Mouse (Mus musculus) layer of hippocampus, adult 9-10 months (tissue): ENCODE measurements around the gene Ptafr.
"Not testable (repeated sequence)": the region's sequence is repeated elsewhere in the genome, so short reads cannot be mapped to it uniquely, and the experiment has no call there.

ENCODE experiments used
- DNase-seq: peaks from one replicate; pipeline ENCODE4 v3.0.0; 2022; ENCODE audit warnings: low spot score

Ptafr gene

DNA sequence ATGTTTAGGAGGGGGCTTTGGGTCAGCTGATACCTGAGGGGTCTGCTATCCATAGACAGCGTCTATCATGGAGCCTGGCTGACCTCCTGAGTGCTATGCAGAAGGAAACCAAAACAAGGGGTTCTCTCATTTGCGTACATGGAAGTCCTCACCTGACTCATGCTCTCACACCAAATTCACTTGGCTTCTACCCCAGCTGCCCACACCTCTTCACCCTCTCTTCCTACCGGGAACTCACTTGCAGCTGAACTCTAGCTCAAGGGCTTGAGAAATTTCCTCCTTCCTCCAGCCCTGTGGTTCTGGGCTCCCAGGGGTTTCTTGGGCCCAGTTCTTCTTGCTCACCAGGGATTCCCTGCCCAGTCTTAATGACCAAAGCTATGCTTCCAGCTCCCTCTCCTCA lies 606 bp upstream of the Ptafr start:
- no peak for DNase-seq

- no peak for DNase-seq
These were observed 1.4 kb downstream of the Ptafr start for GRCm38 (mm10) chr4:132565089-132565747.

DNA sequence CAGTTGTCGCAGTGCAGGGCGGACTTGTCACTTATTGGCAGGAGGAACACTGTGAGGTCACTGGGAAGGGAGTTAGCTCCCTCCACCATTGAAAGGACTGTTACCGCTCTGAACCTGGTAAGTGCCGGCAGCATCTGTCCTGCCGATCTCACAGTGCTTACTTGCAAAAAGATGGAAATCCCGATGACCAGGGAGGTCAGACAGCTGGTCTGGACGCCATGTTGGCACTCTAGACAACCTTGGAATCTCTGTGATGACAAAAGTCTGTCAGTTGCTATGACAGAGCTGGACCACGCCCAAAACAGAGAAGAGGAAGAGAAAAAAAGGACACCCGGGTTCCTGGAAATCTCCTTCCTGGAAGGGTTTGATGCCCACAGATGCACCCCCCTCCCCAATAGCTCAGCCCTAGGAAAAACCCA lies 3.5 kb downstream of the Ptafr start:
- DNase-seq: no peak

DNA sequence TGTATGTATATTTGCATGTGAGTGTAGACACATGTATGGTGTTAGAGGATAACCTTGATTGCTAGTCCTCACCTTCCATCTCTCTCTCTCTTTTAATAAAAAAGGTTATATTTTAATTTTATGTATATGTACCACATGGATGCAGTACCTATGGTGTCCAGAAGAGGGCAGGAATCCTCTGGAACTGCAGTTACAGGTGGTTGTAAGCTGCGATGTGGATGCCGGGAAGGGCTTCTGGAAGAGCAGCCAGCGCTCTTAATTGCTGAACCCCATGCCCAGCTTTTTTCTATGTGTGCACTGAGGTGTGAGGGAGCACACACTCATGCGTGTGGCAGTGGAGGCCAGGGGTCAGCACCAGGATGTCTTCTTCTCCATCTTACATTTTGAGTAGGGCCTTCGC lies 5.2 kb downstream of the Ptafr start:
- no peak for DNase-seq

GRCm38 (mm10) chr4:132571190-132571589 lies 7.3 kb downstream of the Ptafr start:
- DNase-seq: no peak

GRCm38 (mm10) chr4:132573327-132573726 lies 9.5 kb downstream of the Ptafr start:
- no peak for DNase-seq

DNA sequence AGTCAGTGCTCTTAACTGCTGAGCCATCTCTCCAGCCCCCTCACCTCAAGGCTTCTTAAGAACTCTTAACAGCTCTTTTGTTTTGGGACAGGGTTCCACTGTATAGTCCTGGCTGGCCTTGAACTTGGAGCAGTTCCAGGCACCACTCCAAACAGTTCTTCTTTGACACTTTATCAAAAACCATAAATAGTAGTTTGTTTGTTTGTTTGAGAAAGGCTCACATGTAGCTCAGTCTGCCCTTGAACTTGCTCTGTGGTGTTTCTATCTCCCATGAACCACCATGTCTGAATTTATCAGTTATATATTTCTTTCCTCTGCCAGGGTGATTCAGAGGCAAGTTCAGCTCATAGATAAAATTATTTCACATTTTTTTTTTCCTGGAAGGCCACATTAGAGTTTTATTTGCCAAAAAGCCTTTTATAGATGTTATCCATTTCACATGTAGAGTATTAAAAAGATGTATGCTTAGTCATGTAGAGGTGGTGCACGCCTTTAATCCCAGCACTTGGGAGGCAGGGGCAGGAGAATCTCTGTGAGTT lies 11.0 kb downstream of the Ptafr start:
- no peak for DNase-seq

DNA sequence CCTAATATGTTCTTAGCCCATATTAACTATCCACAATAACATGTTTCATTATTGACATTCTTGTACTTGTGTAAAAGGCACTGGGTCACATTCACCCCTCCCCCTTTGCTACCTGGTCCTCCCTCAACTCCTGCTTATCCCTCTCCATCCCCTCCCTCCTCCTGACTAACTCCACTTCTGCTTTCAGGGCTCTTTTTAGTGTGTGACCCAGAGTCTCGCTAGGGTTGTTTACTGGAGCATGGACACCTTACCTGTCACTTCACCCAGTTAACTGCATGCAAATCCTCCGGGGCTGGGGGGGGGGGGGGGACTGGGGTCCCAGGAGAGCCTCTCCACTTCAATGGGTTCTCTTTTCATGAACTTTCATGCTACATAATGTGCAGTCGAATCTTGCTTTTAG lies 19.9 kb downstream of the Ptafr start:
- no peak for DNase-seq

DNA sequence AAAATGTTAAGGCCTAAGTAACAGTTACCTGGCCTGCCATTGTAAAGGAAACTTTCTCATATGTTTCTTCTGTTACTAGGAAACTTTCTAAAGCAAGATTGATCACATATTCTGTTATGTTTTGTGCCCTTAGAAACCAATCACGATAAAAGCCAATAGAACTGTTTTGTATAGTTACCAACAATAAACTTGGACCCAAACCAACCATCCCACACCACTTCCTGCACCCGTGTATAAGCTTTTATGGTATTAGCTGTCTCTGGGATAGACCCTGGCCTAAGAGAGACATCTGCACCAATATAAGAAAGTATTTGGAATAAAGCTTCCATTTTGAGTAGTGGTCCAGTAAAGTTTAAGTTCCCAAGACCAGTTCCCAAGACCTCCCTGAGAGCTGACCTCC lies 21.1 kb downstream of the Ptafr start:
- no peak for DNase-seq

- no peak for DNase-seq
These were observed 22.4 kb downstream of the Ptafr start for GRCm38 (mm10) chr4:132586282-132586681.

GRCm38 (mm10) chr4:132588512-132588911 lies 24.6 kb downstream of the Ptafr start:
- DNase-seq: no peak

- DNase-seq: no peak
These were observed 26.8 kb downstream of the Ptafr start for GRCm38 (mm10) chr4:132590642-132591041.

GRCm38 (mm10) chr4:132592958-132593357 lies 29.1 kb downstream of the Ptafr start:
- DNase-seq: peak; percentile 22

DNA sequence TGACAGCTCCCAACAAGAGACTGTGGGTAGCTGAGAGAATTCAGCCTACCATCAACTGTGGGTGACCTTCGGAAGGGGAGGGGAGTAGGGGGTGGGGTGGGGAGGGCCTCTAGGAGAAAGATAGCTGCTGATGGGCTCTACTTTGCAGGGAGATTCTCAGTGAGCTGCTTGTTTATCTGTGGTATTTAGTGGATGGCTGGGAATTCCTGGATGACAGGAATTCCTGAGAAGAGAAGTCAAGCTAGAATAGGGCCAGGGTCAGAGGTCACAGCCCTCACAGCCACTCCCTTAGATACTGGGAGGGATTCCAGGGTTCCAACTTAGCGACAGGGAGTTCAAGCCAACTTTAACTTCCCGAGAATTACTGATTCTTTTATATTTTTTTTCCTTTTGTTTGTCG lies 30.3 kb downstream of the Ptafr start:
- DNase-seq: no peak

- no peak for DNase-seq
These were observed 35.0 kb downstream of the Ptafr start for GRCm38 (mm10) chr4:132598861-132599260.

DNA sequence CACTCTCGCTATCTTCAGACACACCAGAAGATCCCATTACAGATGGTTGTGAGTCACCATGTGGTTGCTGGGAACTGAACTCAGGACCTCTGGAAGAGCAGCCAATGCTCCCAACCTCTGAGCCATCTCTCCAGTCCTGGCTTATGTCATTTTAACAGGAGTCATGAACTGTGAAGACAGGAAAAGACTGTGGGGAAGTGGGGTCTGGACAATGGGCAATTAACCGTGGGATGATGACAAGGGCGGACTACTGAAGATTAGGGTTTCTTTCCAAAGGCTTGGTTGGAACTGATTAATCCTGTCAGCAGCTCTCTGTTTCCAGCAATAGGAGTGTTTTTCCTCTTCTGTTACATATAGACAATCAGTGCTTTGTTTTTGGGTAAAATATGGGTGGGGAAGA lies 35.9 kb downstream of the Ptafr start:
- no peak for DNase-seq

GRCm38 (mm10) chr4:132600465-132600864 lies 36.6 kb downstream of the Ptafr start:
- DNase-seq: no peak

- DNase-seq: not testable (repeated sequence)
These were observed 37.4 kb downstream of the Ptafr start for GRCm38 (mm10) chr4:132601242-132601641.

GRCm38 (mm10) chr4:132603468-132603867 lies 39.6 kb downstream of the Ptafr start:
- no peak for DNase-seq

GRCm38 (mm10) chr4:132605816-132606215 lies 41.9 kb downstream of the Ptafr start:
- peak; percentile 27 for DNase-seq

GRCm38 (mm10) chr4:132608147-132608546 lies 44.3 kb downstream of the Ptafr start:
- DNase-seq: no peak

- no peak for DNase-seq
These were observed 46.6 kb downstream of the Ptafr start for GRCm38 (mm10) chr4:132610301-132610984.

- DNase-seq: no peak
These were observed 47.5 kb downstream of the Ptafr start for GRCm38 (mm10) chr4:132611320-132611719.

GRCm38 (mm10) chr4:132617873-132618272 lies 54.0 kb downstream of the Ptafr start:
- no peak for DNase-seq
